Mouse (Mus musculus) heart, postnatal 10 days (tissue): ENCODE data around the gene Grsf1. TPM values are rescaled to one million over a fixed set of nuclear protein-coding genes. Genes with fewer than 3 reads are reported as not detected.

Source experiments
- DNase-seq, 2 experiments: peaks; one replicate each; pipeline ENCODE4 v3.0.0; 2021
- intact Hi-C: fragments of 180-260 bp; cut with DNase I; formaldehyde crosslinking; loops from one replicate; pipeline ENCODE4 v1.15.1; 2025
- total RNA-seq, 2 experiments: library from RNA; stranded (reverse); gene quantifications; 2 replicates each; pipeline ENCODE4 v1.2.3; 2021

The Grsf1 gene
- total RNA-seq, 2 experiments from 2014 or later, result 197 to 201 TPM

GRCm38 (mm10) chr5:88643491-88643890 lies 32.5 kb downstream of the Grsf1 start:
- peak; percentile 41 to 53 for DNase-seq
- intact Hi-C loops, result no loop called here

- DNase-seq, result no peak
- intact Hi-C loops, result no loop called here
These were observed 33.2 kb downstream of the Grsf1 start for GRCm38 (mm10) chr5:88642786-88643185.

- intact Hi-C loops, result no loop called here
- no peak for DNase-seq
These were observed 41.9 kb downstream of the Grsf1 start for GRCm38 (mm10) chr5:88634076-88634475.

- intact Hi-C loops, result no loop called here
- DNase-seq, result no peak
These were observed 43.5 kb downstream of the Grsf1 start for GRCm38 (mm10) chr5:88632463-88632862.

GRCm38 (mm10) chr5:88631545-88631944 lies 44.4 kb downstream of the Grsf1 start:
- intact Hi-C loops, result no loop called here
- peak in 1 of 2 experiments; percentile 12 for DNase-seq

GRCm38 (mm10) chr5:88630883-88631282 lies 45.1 kb downstream of the Grsf1 start:
- intact Hi-C loops, result no loop called here

GRCm38 (mm10) chr5:88629987-88630386 lies 46.0 kb downstream of the Grsf1 start:
- intact Hi-C loops, result loop anchor here (5.0 kb wide), 1 partner anchor 63 kb away; the partner anchor contains the start of gene Rufy3

More at GRCm38 (mm10) chr5:88630883-88631282, 45.1 kb downstream of the Grsf1 start:
- peak; percentile 25 to 35 for DNase-seq

GRCm38 (mm10) chr5:88629125-88629524 lies 46.8 kb downstream of the Grsf1 start:
- DNase-seq, result no peak
- intact Hi-C loops, result loop anchor here (5.0 kb wide), 1 partner anchor 62 kb away; the partner anchor contains the start of gene Rufy3

More at GRCm38 (mm10) chr5:88629987-88630386, 46.0 kb downstream of the Grsf1 start:
- DNase-seq, result no peak

- intact Hi-C loops, result loop anchor here (5.0 kb wide), 1 partner anchor 60 kb away; the partner anchor contains the start of gene Rufy3
- no peak for DNase-seq
These were observed 48.4 kb downstream of the Grsf1 start for GRCm38 (mm10) chr5:88627545-88627944.

- intact Hi-C loops, result no loop called here
- no peak for DNase-seq
These were observed 59.0 kb downstream of the Grsf1 start for GRCm38 (mm10) chr5:88616988-88617387.

- no peak for DNase-seq
- intact Hi-C loops, result no loop called here
These were observed 61.8 kb downstream of the Grsf1 start for GRCm38 (mm10) chr5:88614129-88614528.

Other genes with a start within 250 kb of the Grsf1 start
- gene Ambn, start 220.2 kb downstream of the Grsf1 start, total RNA-seq, result not detected
- not detected for gene Enam, start 188.2 kb downstream of the Grsf1 start, total RNA-seq
- under 1 TPM; 0.17 to 0.31 TPM for gene Jchain, start 148.3 kb downstream of the Grsf1 start, total RNA-seq
- gene Utp3, start 121.7 kb downstream of the Grsf1 start, total RNA-seq, result 10 to 100 TPM; 21.5 to 21.9 TPM
- 10 to 100 TPM; 12.7 to 12.8 TPM for gene Rufy3, start 111.1 kb downstream of the Grsf1 start, total RNA-seq
- gene Mob1b, start 44.7 kb upstream of the Grsf1 start, total RNA-seq, result 10 to 100 TPM; 52.2 to 57.3 TPM
- 1 to 10 TPM; 7.6 to 7.8 TPM for gene Dck, start 88.8 kb upstream of the Grsf1 start, total RNA-seq
- 10 to 100 TPM; 34.1 to 44.1 TPM for gene Slc4a4, start 210.6 kb upstream of the Grsf1 start, total RNA-seq